Mouse (Mus musculus) bone marrow macrophage, adult 2 months (primary cell): ENCODE data around the gene Lsm14b.

Experiments used
- CTCF ChIP-seq: IDR thresholded peaks from 2 replicates; pipeline ENCODE4 v1.5.1; 2012; ENCODE audit warnings: low read depth, mild to moderate bottlenecking, low read length, moderate library complexity
- POLR2A ChIP-seq: IDR thresholded peaks from 2 replicates; pipeline ENCODE4 v1.6.1; 2012; ENCODE audit warnings: mild to moderate bottlenecking, low read depth, low read length, borderline replicate concordance

GRCm38 (mm10) chr2:180017632-180018031 lies 7.2 kb upstream of the Lsm14b start:
- no peak for TF ChIP-seq CTCF
- TF ChIP-seq POLR2A, result no peak
